Mouse (Mus musculus) kidney, embryonic 16.5 days (tissue): ENCODE measurements at regions not wholly inside any gene's neighbourhood (a gene's known extent, or its start where the extent isn't known, plus 50 kb on each side); places are given as distances from the start of the nearest gene placed in this dataset.

Experiments
- ATAC-seq: fragments of 200-750 bp; cut with Nextera tagmentation; 2 replicates; pipeline ENCODE4 v1.8.0; 2017; ENCODE audit warnings: moderate TSS enrichment; ENCODE audit not compliant: low FRiP score, low TSS enrichment
- H3K27ac ChIP-seq: fragments of 300-500 bp; sonication (generic); 2 replicates; pipeline ENCODE4 v1.5.1; 2014; ENCODE audit warnings: low read length
- H3K27me3 ChIP-seq: fragments of 300-500 bp; sonication (generic); 2 replicates; pipeline ENCODE4 v1.6.1; 2014; ENCODE audit warnings: low read length, control low read depth, mixed read lengths; ENCODE audit not compliant: insufficient read depth
- H3K36me3 ChIP-seq: fragments of 300-500 bp; sonication (generic); 2 replicates; pipeline ENCODE4 v1.6.1; 2014; ENCODE audit warnings: low read length, control low read depth, mixed read lengths; ENCODE audit not compliant: insufficient read depth
- H3K4me1 ChIP-seq: fragments of 300-500 bp; sonication (generic); 2 replicates; pipeline ENCODE4 v1.6.1; 2014; ENCODE audit warnings: low read length, control low read depth, mixed read lengths; ENCODE audit not compliant: insufficient read depth
- H3K4me2 ChIP-seq: fragments of 300-500 bp; sonication (generic); replicated peaks from 2 replicates; pipeline ENCODE4 v1.6.1; 2014; ENCODE audit warnings: low read depth, low read length
- H3K4me3 ChIP-seq: fragments of 300-500 bp; sonication (generic); 2 replicates; pipeline ENCODE4 v1.5.1; 2014; ENCODE audit warnings: mild to moderate bottlenecking, low read length
- H3K9ac ChIP-seq: fragments of 300-500 bp; sonication (generic); replicated peaks from 2 replicates; pipeline ENCODE4 v1.6.1; 2014; ENCODE audit warnings: low read length
- H3K9me3 ChIP-seq: fragments of 300-500 bp; sonication (generic); 2 replicates; pipeline ENCODE4 v1.6.1; 2016; ENCODE audit warnings: low read length, control low read depth
- WGBS: fragments of 180-500 bp; shearing (Covaris S2); extraction: QIAGEN DNeasy Blood & Tissue Kit; methylation state at CpG from one replicate; pipeline ENCODE4 v1.1.7; 2014; 5-methylcytosine and 5-hydroxymethylcytosine counted together

DNA sequence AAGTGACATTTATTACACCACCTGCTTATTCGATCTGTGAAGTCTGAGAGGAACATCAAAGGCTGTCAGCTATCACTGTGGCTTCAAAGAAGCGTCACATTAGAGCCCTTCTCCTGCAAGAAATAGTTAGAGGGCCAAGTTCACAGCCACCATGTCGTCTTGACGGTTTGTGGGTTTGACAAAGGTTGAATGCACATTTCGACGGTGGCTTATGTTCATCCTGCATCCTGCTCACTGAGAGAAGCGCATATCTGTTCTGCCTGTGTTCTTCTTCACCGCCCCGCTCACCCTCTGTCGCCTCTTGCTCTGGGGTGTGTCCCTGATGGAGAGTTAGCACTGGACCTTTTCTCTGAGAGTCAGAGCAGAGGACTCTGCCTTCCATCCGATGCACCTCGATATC is 67.2 kb upstream of the 1700021F07Rik start:
- WGBS = 76% methylated on average over 12 of the region's 12 CpGs
- Histone ChIP-seq H3K36me3 (no peaks in the 10 kb centered on the region), H3K4me1 (peaks cover 4% of the 10 kb centered on the region), H3K4me3 (no peak overlapping the region), H3K9ac (no peak overlapping the region), H3K9me3 (peaks cover 10% of the 10 kb centered on the region; the same call in 1 of the 2 replicates), H3K27me3 (no peaks in the 10 kb centered on the region), H3K27ac (no peak overlapping the region), H3K4me2 (no peak overlapping the region)
- ATAC-seq = no peak

- H3K4me3 ChIP-seq = no peak overlapping the region
- peaks cover 10% of the 10 kb centered on the region; the same call in 1 of the 2 replicates for H3K9me3 ChIP-seq
- no peaks in the 10 kb centered on the region for H3K27me3 ChIP-seq
- H3K27ac ChIP-seq = no peak overlapping the region
- H3K36me3 ChIP-seq = no peaks in the 10 kb centered on the region
- 89% methylated on average over 7 of the region's 7 CpGs for WGBS
- no peak overlapping the region for H3K9ac ChIP-seq
- H3K4me2 ChIP-seq = no peak overlapping the region
- no peak for ATAC-seq
- peaks cover 4% of the 10 kb centered on the region for H3K4me1 ChIP-seq
These were observed 66.3 kb upstream of the 1700021F07Rik start for GRCm38 (mm10) chr2:173456083-173456482.

DNA sequence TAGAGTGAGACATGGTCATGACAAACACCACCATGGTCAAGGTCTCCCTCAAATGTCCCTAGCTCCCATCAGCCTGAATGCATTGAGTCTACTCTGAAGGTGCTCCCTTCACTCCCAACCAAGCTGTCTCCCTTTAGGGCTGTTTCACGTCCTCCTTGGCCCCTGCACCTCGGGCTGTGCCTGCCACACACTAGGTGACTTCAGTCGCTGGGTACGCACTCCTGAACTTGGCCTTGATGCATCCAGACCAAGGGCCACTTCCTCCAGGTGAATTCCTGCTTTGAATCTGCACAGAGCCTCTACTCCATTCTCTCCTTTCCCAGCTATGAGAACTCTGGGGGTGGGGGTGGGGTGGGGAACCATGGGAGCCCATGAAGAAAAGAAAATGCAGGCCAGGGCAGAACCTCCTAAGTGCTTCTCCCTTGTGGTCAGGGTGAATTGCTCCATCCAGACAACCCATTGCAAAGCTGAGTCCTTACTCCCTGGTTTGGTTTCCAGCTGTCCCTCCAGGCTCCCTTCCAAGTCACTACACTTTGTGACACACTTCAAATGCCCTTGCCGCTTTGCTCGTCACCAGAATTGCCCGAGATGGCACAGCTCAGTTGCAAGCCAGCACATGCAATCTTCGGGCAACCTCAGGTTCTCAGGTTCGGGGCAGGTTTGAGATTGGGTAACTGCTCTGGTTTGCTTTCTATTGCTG is 65.3 kb upstream of the 1700021F07Rik start:
- no peak overlapping the region for H3K4me3 ChIP-seq
- H3K4me2 ChIP-seq = no peak overlapping the region
- H3K36me3 ChIP-seq = no peaks in the 10 kb centered on the region
- no peak overlapping the region for H3K27ac ChIP-seq
- H3K27me3 ChIP-seq = no peaks in the 10 kb centered on the region
- H3K4me1 ChIP-seq = no peaks in the 10 kb centered on the region
- peaks cover 10% of the 10 kb centered on the region; the same call in 1 of the 2 replicates for H3K9me3 ChIP-seq
- no peak for ATAC-seq
- no peak overlapping the region for H3K9ac ChIP-seq
- 87% methylated on average over 9 of the region's 9 CpGs for WGBS

- no peak overlapping the region for H3K4me2 ChIP-seq
- H3K9me3 ChIP-seq = peaks cover 10% of the 10 kb centered on the region; the same call in 1 of the 2 replicates
- no peaks in the 10 kb centered on the region for H3K27me3 ChIP-seq
- no peak for ATAC-seq
- H3K27ac ChIP-seq = no peak overlapping the region
- no peak overlapping the region for H3K9ac ChIP-seq
- H3K4me1 ChIP-seq = no peaks in the 10 kb centered on the region
- no peak overlapping the region for H3K4me3 ChIP-seq
- no peaks in the 10 kb centered on the region for H3K36me3 ChIP-seq
- WGBS = 90% methylated on average over 18 of the region's 18 CpGs
These were observed 64.6 kb upstream of the 1700021F07Rik start for GRCm38 (mm10) chr2:173457624-173458320.

DNA sequence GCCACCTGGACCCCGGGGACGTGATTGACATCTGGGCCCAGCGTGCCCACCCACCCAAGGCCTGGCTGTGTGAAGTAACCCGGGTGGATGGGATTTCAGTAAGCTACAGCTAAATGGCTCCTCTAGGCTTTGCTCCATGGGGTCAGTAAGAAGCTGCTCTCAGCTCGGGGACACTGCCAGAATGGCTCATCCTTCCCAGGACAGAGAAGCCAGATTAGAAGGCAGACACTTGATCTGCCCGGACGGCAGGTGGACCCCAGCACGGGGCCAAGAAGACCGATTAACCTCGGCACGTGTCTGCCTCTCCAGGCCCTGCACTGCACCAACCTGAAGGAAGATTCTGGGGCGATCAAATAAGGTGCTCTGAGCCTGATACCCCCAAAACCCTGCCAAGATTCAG is 63.5 kb upstream of the 1700021F07Rik start:
- 79% methylated on average over 12 of the region's 12 CpGs for WGBS
- H3K36me3 ChIP-seq = no peaks in the 10 kb centered on the region
- H3K27me3 ChIP-seq = no peaks in the 10 kb centered on the region
- no peak overlapping the region for H3K4me2 ChIP-seq
- H3K9ac ChIP-seq = no peak overlapping the region
- no peak for ATAC-seq
- H3K4me3 ChIP-seq = no peak overlapping the region
- no peaks in the 10 kb centered on the region for H3K4me1 ChIP-seq
- no peak overlapping the region for H3K27ac ChIP-seq
- 0 out of 2 replicates have a peak, but pooled peaks cover 5% of the 10 kb centered on the region for H3K9me3 ChIP-seq

- H3K4me1 ChIP-seq = no peaks in the 10 kb centered on the region
- H3K4me2 ChIP-seq = no peak overlapping the region
- H3K36me3 ChIP-seq = no peaks in the 10 kb centered on the region
- WGBS = 97% methylated on average over 9 of the region's 9 CpGs
- H3K9ac ChIP-seq = no peak overlapping the region
- no peak for ATAC-seq
- no peak overlapping the region for H3K27ac ChIP-seq
- no peaks in the 10 kb centered on the region for H3K9me3 ChIP-seq
- no peaks in the 10 kb centered on the region for H3K27me3 ChIP-seq
- no peak overlapping the region for H3K4me3 ChIP-seq
These were observed 59.1 kb upstream of the 1700021F07Rik start for GRCm38 (mm10) chr2:173463313-173463712.

GRCm38 (mm10) chr2:173464562-173464961 is 57.8 kb upstream of the 1700021F07Rik start:
- H3K9ac ChIP-seq = no peak overlapping the region
- H3K4me1 ChIP-seq = no peaks in the 10 kb centered on the region
- no peaks in the 10 kb centered on the region for H3K36me3 ChIP-seq
- H3K4me2 ChIP-seq = no peak overlapping the region
- no peaks in the 10 kb centered on the region for H3K9me3 ChIP-seq
- ATAC-seq = no peak
- WGBS = 89% methylated on average over 2 of the region's 2 CpGs
- H3K27ac ChIP-seq = no peak overlapping the region
- no peak overlapping the region for H3K4me3 ChIP-seq
- no peaks in the 10 kb centered on the region for H3K27me3 ChIP-seq

DNA sequence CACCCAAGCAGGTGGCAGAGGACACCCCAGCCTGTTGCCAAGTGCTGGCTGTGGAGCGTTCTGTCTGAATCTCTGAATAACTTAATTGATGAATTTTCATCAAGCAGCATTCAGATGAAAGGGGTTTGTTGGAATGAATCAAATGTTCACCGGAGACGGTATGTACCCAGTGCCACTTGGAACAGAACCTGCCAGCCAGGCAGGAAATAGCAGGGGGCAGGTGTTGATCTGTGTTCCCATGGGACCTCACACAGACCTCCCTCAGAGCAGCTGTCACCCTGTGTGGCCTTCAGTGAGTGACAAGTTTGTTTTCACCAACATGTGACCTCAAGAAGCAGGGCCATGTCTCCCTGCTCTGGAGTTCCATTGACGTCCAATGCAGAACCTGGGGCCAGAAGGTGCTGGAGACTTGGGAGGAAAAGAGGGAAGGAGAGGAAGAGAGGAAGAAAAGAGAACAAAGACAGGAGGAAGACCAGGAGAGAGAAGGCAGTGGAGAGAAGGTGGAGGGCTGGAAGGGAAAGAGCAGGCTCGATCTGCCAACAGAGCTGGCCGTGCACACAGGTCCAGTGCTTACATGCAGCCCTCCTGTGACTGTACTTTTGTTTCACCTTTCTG is 57.3 kb upstream of the 1700021F07Rik start:
- H3K9ac ChIP-seq = no peak overlapping the region
- no peak for ATAC-seq
- H3K4me3 ChIP-seq = no peak overlapping the region
- no peaks in the 10 kb centered on the region for H3K36me3 ChIP-seq
- no peak overlapping the region for H3K27ac ChIP-seq
- no peak overlapping the region for H3K4me2 ChIP-seq
- H3K9me3 ChIP-seq = no peaks in the 10 kb centered on the region
- H3K27me3 ChIP-seq = no peaks in the 10 kb centered on the region
- no peaks in the 10 kb centered on the region for H3K4me1 ChIP-seq
- WGBS = 73% methylated on average over 6 of the region's 6 CpGs

GRCm38 (mm10) chr2:173468136-173468535 is 54.2 kb upstream of the 1700021F07Rik start:
- no peaks in the 10 kb centered on the region for H3K36me3 ChIP-seq
- no peak overlapping the region for H3K4me3 ChIP-seq
- WGBS = 83% methylated on average over 3 of the region's 3 CpGs
- 0 out of 2 replicates have a peak, but pooled peaks have one; percentile 51 for ATAC-seq
- H3K9me3 ChIP-seq = no peaks in the 10 kb centered on the region
- H3K4me2 ChIP-seq = no peak overlapping the region
- H3K27me3 ChIP-seq = no peaks in the 10 kb centered on the region
- H3K9ac ChIP-seq = no peak overlapping the region
- H3K27ac ChIP-seq = no peak overlapping the region
- H3K4me1 ChIP-seq = no peaks in the 10 kb centered on the region

DNA sequence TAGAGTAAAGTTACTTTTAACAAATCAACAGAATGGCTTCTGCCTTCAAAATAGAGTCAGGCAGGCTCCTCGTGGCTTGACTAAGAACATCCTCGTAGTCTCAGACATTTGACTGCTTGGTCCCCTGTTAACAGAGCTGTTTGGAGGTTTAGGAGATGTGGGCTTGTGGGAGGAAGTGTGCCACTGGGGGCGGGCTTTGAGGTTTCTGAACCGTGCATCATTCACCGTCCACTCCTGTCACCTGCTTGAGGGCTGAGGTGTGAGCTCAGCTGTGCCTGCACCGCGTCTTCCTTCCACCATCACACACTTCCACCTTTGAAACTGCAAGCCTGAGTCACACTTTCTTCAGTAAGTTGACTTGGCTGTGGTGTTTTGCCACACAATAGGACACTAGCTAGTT is 52.6 kb upstream of the 1700021F07Rik start:
- Histone ChIP-seq H3K9me3 (no peaks in the 10 kb centered on the region), H3K27me3 (no peaks in the 10 kb centered on the region), H3K4me2 (no peak overlapping the region), H3K27ac (no peak overlapping the region), H3K4me3 (no peak overlapping the region), H3K4me1 (no peaks in the 10 kb centered on the region), H3K36me3 (no peaks in the 10 kb centered on the region), H3K9ac (no peak overlapping the region)
- no peak for ATAC-seq
- 47% methylated on average over 7 of the region's 7 CpGs for WGBS
